Mouse (Mus musculus) forebrain, embryonic 13.5 days (tissue): ENCODE data around the gene Dagla. TPM values are rescaled to one million over a fixed set of nuclear protein-coding genes. Genes with fewer than 3 reads are reported as not detected.

Experiments used
- ATAC-seq: fragments of 200-750 bp; cut with Nextera tagmentation; 2 replicates; pipeline ENCODE4 v1.8.0; 2017
- H3K27ac ChIP-seq: fragments of 300-500 bp; sonication (generic); 2 replicates; pipeline ENCODE4 v1.5.1; 2015; ENCODE audit warnings: inconsistent platforms, mild to moderate bottlenecking, moderate library complexity
- H3K27me3 ChIP-seq: fragments of 300-500 bp; sonication (generic); 2 replicates; pipeline ENCODE4 v1.6.1; 2015; ENCODE audit warnings: mild to moderate bottlenecking, inconsistent platforms
- H3K36me3 ChIP-seq: fragments of 300-500 bp; sonication (generic); 2 replicates; pipeline ENCODE4 v1.6.1; 2015; ENCODE audit warnings: mild to moderate bottlenecking, inconsistent platforms; ENCODE audit not compliant: poor library complexity, severe bottlenecking
- H3K4me1 ChIP-seq: fragments of 300-500 bp; sonication (generic); 2 replicates; pipeline ENCODE4 v1.6.1; 2015; ENCODE audit warnings: inconsistent platforms
- H3K4me2 ChIP-seq: fragments of 300-500 bp; sonication (generic); 2 replicates; pipeline ENCODE4 v1.6.1; 2015; ENCODE audit warnings: inconsistent platforms, mild to moderate bottlenecking, moderate library complexity
- H3K4me3 ChIP-seq: fragments of 300-500 bp; sonication (generic); 2 replicates; pipeline ENCODE4 v1.5.1; 2015; ENCODE audit warnings: mild to moderate bottlenecking, inconsistent platforms
- H3K9ac ChIP-seq: fragments of 300-500 bp; sonication (generic); 2 replicates; pipeline ENCODE4 v1.6.1; 2015; ENCODE audit warnings: mild to moderate bottlenecking, inconsistent platforms
- H3K9me3 ChIP-seq: fragments of 300-500 bp; sonication (generic); replicated peaks from 2 replicates; pipeline ENCODE4 v1.6.1; 2016; ENCODE audit warnings: inconsistent platforms
- WGBS: fragments of 180-500 bp; shearing (Covaris S2); methylation state at CpG from one replicate; pipeline ENCODE4 v1.1.7; 2015; 5-methylcytosine and 5-hydroxymethylcytosine counted together
- polyA plus RNA-seq: library from polyadenylated mRNA; unstranded; fragments of >200 nt; fragmentation: Nextera tagmentation; extraction: Ambion mirVana; gene quantifications from 2 replicates; pipeline ENCODE4 v1.2.1, GENCODE M21; 2015

Dagla gene
- polyA plus RNA-seq, 1 experiment from 2014 or later: 3.2 TPM

- no peak overlapping the region for H3K4me2 ChIP-seq
- no peak overlapping the region for H3K4me3 ChIP-seq
- peaks cover 9% of the 10 kb centered on the region; the same call in 1 of the 2 replicates for H3K27me3 ChIP-seq
- H3K27ac ChIP-seq: no peak overlapping the region
- 36% methylated on average over 9 of the region's 9 CpGs for WGBS
- peaks cover under 1% of the 10 kb centered on the region; the same call in 1 of the 2 replicates for H3K4me1 ChIP-seq
- H3K9me3 ChIP-seq: no peaks in the 10 kb centered on the region
- ATAC-seq: peak; percentile 69
- H3K36me3 ChIP-seq: no peaks in the 10 kb centered on the region
- H3K9ac ChIP-seq: no peak overlapping the region
These were observed 29.0 kb upstream of the Dagla start for GRCm38 (mm10) chr19:10333545-10334252.

- H3K27ac ChIP-seq: no peak overlapping the region
- no peaks in the 10 kb centered on the region for H3K4me1 ChIP-seq
- no peak overlapping the region for H3K4me2 ChIP-seq
- no peak overlapping the region for H3K9ac ChIP-seq
- no peak overlapping the region for H3K4me3 ChIP-seq
- H3K27me3 ChIP-seq: peaks cover 9% of the 10 kb centered on the region; the same call in 1 of the 2 replicates
- 56% methylated on average over 4 of the region's 4 CpGs for WGBS
- no peaks in the 10 kb centered on the region for H3K9me3 ChIP-seq
- no peak for ATAC-seq
- no peaks in the 10 kb centered on the region for H3K36me3 ChIP-seq
These were observed 27.0 kb upstream of the Dagla start for GRCm38 (mm10) chr19:10331706-10332105.

GRCm38 (mm10) chr19:10329033-10329432, 24.4 kb upstream of the Dagla start:
- H3K9me3 ChIP-seq: no peaks in the 10 kb centered on the region
- WGBS: 87% methylated on average over 8 of the region's 8 CpGs
- no peaks in the 10 kb centered on the region for H3K4me1 ChIP-seq
- ATAC-seq: no peak
- H3K27me3 ChIP-seq: peaks cover 12% of the 10 kb centered on the region; the same call in 1 of the 2 replicates
- H3K9ac ChIP-seq: no peak overlapping the region
- H3K27ac ChIP-seq: no peak overlapping the region
- no peak overlapping the region for H3K4me3 ChIP-seq
- no peaks in the 10 kb centered on the region for H3K36me3 ChIP-seq
- no peak overlapping the region for H3K4me2 ChIP-seq

GRCm38 (mm10) chr19:10326609-10327008, 21.9 kb upstream of the Dagla start:
- peaks cover 8% of the 10 kb centered on the region; the same call in 1 of the 2 replicates for H3K4me1 ChIP-seq
- no peak overlapping the region for H3K27ac ChIP-seq
- H3K9me3 ChIP-seq: no peaks in the 10 kb centered on the region
- 68% methylated on average over 3 of the region's 3 CpGs for WGBS
- no peak overlapping the region for H3K4me2 ChIP-seq
- no peak overlapping the region for H3K4me3 ChIP-seq
- no peak overlapping the region for H3K9ac ChIP-seq
- no peaks in the 10 kb centered on the region for H3K36me3 ChIP-seq
- no peak for ATAC-seq
- H3K27me3 ChIP-seq: peaks cover 7% of the 10 kb centered on the region; the same call in 1 of the 2 replicates

- Histone ChIP-seq H3K9me3 (no peaks in the 10 kb centered on the region), H3K4me1 (peaks cover 8% of the 10 kb centered on the region; the same call in 1 of the 2 replicates), H3K4me2 (no peak overlapping the region), H3K27ac (no peak overlapping the region), H3K9ac (no peak overlapping the region), H3K36me3 (no peaks in the 10 kb centered on the region), H3K27me3 (peaks cover 9% of the 10 kb centered on the region; the same call in 1 of the 2 replicates), H3K4me3 (no peak overlapping the region)
- no peak for ATAC-seq
- 77% methylated on average over 5 of the region's 5 CpGs for WGBS
These were observed 19.2 kb upstream of the Dagla start for GRCm38 (mm10) chr19:10323860-10324259.

GRCm38 (mm10) chr19:10323362-10323837, 18.7 kb upstream of the Dagla start:
- no peak overlapping the region for H3K4me3 ChIP-seq
- no peak overlapping the region for H3K4me2 ChIP-seq
- H3K9me3 ChIP-seq: no peaks in the 10 kb centered on the region
- 15% methylated on average over 9 of the region's 9 CpGs for WGBS
- H3K4me1 ChIP-seq: peaks cover 8% of the 10 kb centered on the region; the same call in 1 of the 2 replicates
- H3K27me3 ChIP-seq: peaks cover 9% of the 10 kb centered on the region; the same call in 1 of the 2 replicates
- 0 out of 2 replicates have a peak, but pooled peaks have one; percentile 27 for ATAC-seq
- no peaks in the 10 kb centered on the region for H3K36me3 ChIP-seq
- no peak overlapping the region for H3K27ac ChIP-seq
- no peak overlapping the region for H3K9ac ChIP-seq

GRCm38 (mm10) chr19:10317795-10318194, 13.1 kb upstream of the Dagla start:
- Histone ChIP-seq H3K27ac (no peak overlapping the region), H3K4me2 (no peak overlapping the region), H3K27me3 (peaks cover 6% of the 10 kb centered on the region; the same call in 1 of the 2 replicates), H3K9ac (no peak overlapping the region), H3K4me3 (no peak overlapping the region), H3K36me3 (no peaks in the 10 kb centered on the region), H3K9me3 (no peaks in the 10 kb centered on the region), H3K4me1 (no peaks in the 10 kb centered on the region)
- 61% methylated on average over 4 of the region's 4 CpGs for WGBS
- no peak for ATAC-seq

- no peak overlapping the region for H3K9ac ChIP-seq
- H3K4me2 ChIP-seq: no peak overlapping the region
- no peaks in the 10 kb centered on the region for H3K36me3 ChIP-seq
- H3K27ac ChIP-seq: no peak overlapping the region
- H3K27me3 ChIP-seq: 0 out of 2 replicates have a peak, but pooled peaks cover 2% of the 10 kb centered on the region
- no peak overlapping the region for H3K4me3 ChIP-seq
- H3K9me3 ChIP-seq: no peaks in the 10 kb centered on the region
- ATAC-seq: no peak
- WGBS: 90% methylated on average over 2 of the region's 2 CpGs
- H3K4me1 ChIP-seq: no peaks in the 10 kb centered on the region
These were observed 12.7 kb upstream of the Dagla start for GRCm38 (mm10) chr19:10317358-10317757.

GRCm38 (mm10) chr19:10316956-10317355, 12.3 kb upstream of the Dagla start:
- ATAC-seq: no peak
- Histone ChIP-seq H3K36me3 (no peaks in the 10 kb centered on the region), H3K4me3 (no peak overlapping the region), H3K4me2 (no peak overlapping the region), H3K9ac (no peak overlapping the region), H3K27ac (no peak overlapping the region), H3K9me3 (no peaks in the 10 kb centered on the region), H3K4me1 (no peaks in the 10 kb centered on the region), H3K27me3 (0 out of 2 replicates have a peak, but pooled peaks cover 2% of the 10 kb centered on the region)
- WGBS: 69% methylated on average over 4 of the region's 4 CpGs

GRCm38 (mm10) chr19:10312072-10312471, 7.4 kb upstream of the Dagla start:
- Histone ChIP-seq H3K27ac (no peak overlapping the region), H3K9me3 (no peaks in the 10 kb centered on the region), H3K4me1 (peaks cover 11% of the 10 kb centered on the region), H3K4me2 (no peak overlapping the region), H3K36me3 (no peaks in the 10 kb centered on the region), H3K9ac (no peak overlapping the region), H3K4me3 (no peak overlapping the region), H3K27me3 (no peaks in the 10 kb centered on the region)
- no peak for ATAC-seq
- 73% methylated on average over 8 of the region's 8 CpGs for WGBS

GRCm38 (mm10) chr19:10308990-10309389, 4.3 kb upstream of the Dagla start:
- H3K4me1 ChIP-seq: peaks cover 21% of the 10 kb centered on the region
- no peak overlapping the region for H3K27ac ChIP-seq
- H3K36me3 ChIP-seq: no peaks in the 10 kb centered on the region
- no peak overlapping the region for H3K4me2 ChIP-seq
- WGBS: 63% methylated on average over 2 of the region's 2 CpGs
- peaks cover 13% of the 10 kb centered on the region for H3K27me3 ChIP-seq
- H3K9me3 ChIP-seq: no peaks in the 10 kb centered on the region
- no peak for ATAC-seq
- no peak overlapping the region for H3K9ac ChIP-seq
- no peak overlapping the region for H3K4me3 ChIP-seq

GRCm38 (mm10) chr19:10307941-10308340, 3.3 kb upstream of the Dagla start:
- Histone ChIP-seq H3K4me1 (peaks cover 23% of the 10 kb centered on the region), H3K27ac (peak overlapping the region; percentile 36; the same call in 1 of the 2 replicates), H3K9me3 (no peaks in the 10 kb centered on the region), H3K27me3 (peaks cover 13% of the 10 kb centered on the region), H3K4me3 (no peak overlapping the region), H3K9ac (no peak overlapping the region), H3K4me2 (no peak overlapping the region), H3K36me3 (no peaks in the 10 kb centered on the region)
- WGBS: 30% methylated on average over 6 of the region's 6 CpGs
- no peak for ATAC-seq
